Mouse (Mus musculus) hindbrain, postnatal 0 days (tissue): ENCODE results near the gene Lrrfip1. TPM values are rescaled to one million over a fixed set of nuclear protein-coding genes. Genes with fewer than 3 reads are reported as not detected.

Experiments used
- ATAC-seq: fragments of 200-750 bp; cut with Nextera tagmentation; 2 replicates; pipeline ENCODE4 v1.8.0; 2017; ENCODE audit warnings: mild to moderate bottlenecking, moderate TSS enrichment, moderate library complexity
- DNase-seq: peaks from one replicate; pipeline ENCODE4 v3.0.0-alpha.2; 2015; ENCODE audit warnings: low spot score
- H3K27ac ChIP-seq: fragments of 300-500 bp; sonication (generic); 2 replicates; pipeline ENCODE4 v1.5.1; 2014; ENCODE audit warnings: mild to moderate bottlenecking
- H3K27me3 ChIP-seq: fragments of 300-500 bp; sonication (generic); 2 replicates; pipeline ENCODE4 v1.6.1; 2014; ENCODE audit warnings: low read length, mixed read lengths; ENCODE audit not compliant: insufficient read depth
- H3K36me3 ChIP-seq: fragments of 300-500 bp; sonication (generic); 2 replicates; pipeline ENCODE4 v1.6.1; 2014; ENCODE audit warnings: low read length, mixed read lengths; ENCODE audit not compliant: insufficient read depth
- H3K4me1 ChIP-seq: fragments of 300-500 bp; sonication (generic); 2 replicates; pipeline ENCODE4 v1.6.1; 2014; ENCODE audit warnings: antibody characterized with exemption, low read length, mixed read lengths; ENCODE audit not compliant: insufficient read depth
- H3K4me2 ChIP-seq: fragments of 300-500 bp; sonication (generic); 2 replicates; pipeline ENCODE4 v1.6.1; 2014; ENCODE audit warnings: low read depth, mild to moderate bottlenecking, low read length, moderate library complexity, mixed read lengths
- H3K4me3 ChIP-seq: fragments of 300-500 bp; sonication (generic); 2 replicates; pipeline ENCODE4 v1.5.1; 2014; ENCODE audit warnings: low read length
- H3K9ac ChIP-seq: fragments of 300-500 bp; sonication (generic); replicated peaks from 2 replicates; pipeline ENCODE4 v1.6.1; 2014; ENCODE audit warnings: mild to moderate bottlenecking, low read length, moderate library complexity, mixed read lengths
- H3K9me3 ChIP-seq: fragments of 300-500 bp; sonication (generic); 2 replicates; pipeline ENCODE4 v1.6.1; 2016; ENCODE audit warnings: low read length, mixed read lengths
- CTCF ChIP-seq: IDR thresholded peaks from 2 replicates; pipeline ENCODE4 v1.5.1; 2016; ENCODE audit warnings: antibody characterized with exemption, control low read depth, low read depth
- WGBS: fragments of 180-500 bp; shearing (Covaris S2); extraction: QIAGEN DNeasy Blood & Tissue Kit; methylation state at CpG from one replicate; pipeline ENCODE4 v1.1.7; 2014; 5-methylcytosine and 5-hydroxymethylcytosine counted together
- polyA plus RNA-seq: library from polyadenylated mRNA; unstranded; fragments of >200 nt; fragmentation: Nextera tagmentation; extraction: Ambion mirVana; gene quantifications from 2 replicates; pipeline ENCODE4 v1.2.1, GENCODE M21; 2015
- total RNA-seq: library from RNA; depleted of rRNA; stranded (reverse); fragments of >200 nt; gene quantifications from 2 replicates; pipeline ENCODE4 v1.2.3, GENCODE M21; 2014

Gene Lrrfip1
- total and polyA plus RNA-seq, 2 experiments from 2014 or later, result 26.9 to 37.5 TPM

GRCm38 (mm10) chr1:91064903-91065525 is 66.5 kb downstream of the Lrrfip1 start:
- no peaks in the 10 kb centered on the region for H3K27me3 ChIP-seq
- no peak overlapping the region for H3K4me3 ChIP-seq
- H3K9ac ChIP-seq, result no peak overlapping the region
- no peaks in the 10 kb centered on the region for H3K9me3 ChIP-seq
- no peak for TF ChIP-seq CTCF
- 74% methylated on average over 11 of the region's 11 CpGs for WGBS
- H3K4me2 ChIP-seq, result no peak overlapping the region
- H3K36me3 ChIP-seq, result no peaks in the 10 kb centered on the region
- ATAC-seq, result no peak
- no peak overlapping the region for H3K27ac ChIP-seq
- no peak for DNase-seq
- peaks cover 17% of the 10 kb centered on the region for H3K4me1 ChIP-seq

GRCm38 (mm10) chr1:91066061-91066460 is 67.5 kb downstream of the Lrrfip1 start:
- no peak for ATAC-seq
- no peaks in the 10 kb centered on the region for H3K36me3 ChIP-seq

GRCm38 (mm10) chr1:91066599-91066998 is 68.1 kb downstream of the Lrrfip1 start:
- Histone ChIP-seq H3K27me3 (no peaks in the 10 kb centered on the region), H3K27ac (no peak overlapping the region), H3K4me2 (no peak overlapping the region), H3K36me3 (no peaks in the 10 kb centered on the region), H3K4me3 (no peak overlapping the region), H3K9ac (no peak overlapping the region), H3K9me3 (no peaks in the 10 kb centered on the region), H3K4me1 (peaks cover 13% of the 10 kb centered on the region)
- no peak for TF ChIP-seq CTCF
- ATAC-seq (no peak), DNase-seq (no peak)
- 90% methylated on average over 2 of the region's 2 CpGs for WGBS

More at GRCm38 (mm10) chr1:91066061-91066460, 67.5 kb downstream of the Lrrfip1 start:
- TF ChIP-seq CTCF, result no peak
- no peaks in the 10 kb centered on the region for H3K9me3 ChIP-seq
- H3K4me1 ChIP-seq, result peaks cover 17% of the 10 kb centered on the region
- no peak overlapping the region for H3K27ac ChIP-seq
- no peak overlapping the region for H3K4me2 ChIP-seq
- WGBS, result 95% methylated on average over 6 of the region's 6 CpGs
- H3K9ac ChIP-seq, result no peak overlapping the region
- no peak for DNase-seq
- H3K27me3 ChIP-seq, result no peaks in the 10 kb centered on the region
- H3K4me3 ChIP-seq, result no peak overlapping the region

- H3K27me3 ChIP-seq, result no peaks in the 10 kb centered on the region
- no peak overlapping the region for H3K4me3 ChIP-seq
- no peaks in the 10 kb centered on the region for H3K9me3 ChIP-seq
- 66% methylated on average over 6 of the region's 6 CpGs for WGBS
- H3K4me1 ChIP-seq, result peaks cover 2% of the 10 kb centered on the region
- no peak for TF ChIP-seq CTCF
- H3K9ac ChIP-seq, result no peak overlapping the region
- ATAC-seq, result no peak
- no peak for DNase-seq
- no peak overlapping the region for H3K27ac ChIP-seq
- no peaks in the 10 kb centered on the region for H3K36me3 ChIP-seq
- H3K4me2 ChIP-seq, result no peak overlapping the region
Measured at GRCm38 (mm10) chr1:91067716-91068115, 69.2 kb downstream of the Lrrfip1 start.

- Histone ChIP-seq H3K27me3 (no peaks in the 10 kb centered on the region), H3K4me3 (no peak overlapping the region), H3K4me1 (no peaks in the 10 kb centered on the region), H3K4me2 (no peak overlapping the region), H3K36me3 (no peaks in the 10 kb centered on the region), H3K27ac (no peak overlapping the region), H3K9ac (no peak overlapping the region), H3K9me3 (no peaks in the 10 kb centered on the region)
- no peak for TF ChIP-seq CTCF
- DNase-seq, result no peak
- WGBS, result 85% methylated on average over 6 of the region's 6 CpGs
- ATAC-seq, result no peak
Measured at GRCm38 (mm10) chr1:91069575-91069974, 71.0 kb downstream of the Lrrfip1 start.

- no peak overlapping the region for H3K27ac ChIP-seq
- no peaks in the 10 kb centered on the region for H3K9me3 ChIP-seq
- H3K36me3 ChIP-seq, result no peaks in the 10 kb centered on the region
- no peak overlapping the region for H3K4me2 ChIP-seq
- 90% methylated on average over 8 of the region's 8 CpGs for WGBS
- ATAC-seq (no peak), DNase-seq (no peak)
- H3K27me3 ChIP-seq, result no peaks in the 10 kb centered on the region
- H3K4me1 ChIP-seq, result no peaks in the 10 kb centered on the region
- TF ChIP-seq CTCF, result no peak
- H3K4me3 ChIP-seq, result no peak overlapping the region
- H3K9ac ChIP-seq, result no peak overlapping the region
Measured at GRCm38 (mm10) chr1:91070547-91070946, 72.0 kb downstream of the Lrrfip1 start.

- Histone ChIP-seq H3K27me3 (no peaks in the 10 kb centered on the region), H3K4me1 (no peaks in the 10 kb centered on the region), H3K9ac (no peak overlapping the region), H3K4me2 (no peak overlapping the region), H3K4me3 (no peak overlapping the region), H3K9me3 (no peaks in the 10 kb centered on the region), H3K36me3 (no peaks in the 10 kb centered on the region), H3K27ac (no peak overlapping the region)
- ATAC-seq (no peak), DNase-seq (no peak)
- 76% methylated on average over 10 of the region's 10 CpGs for WGBS
- TF ChIP-seq CTCF, result no peak
Measured at GRCm38 (mm10) chr1:91071671-91072290, 73.2 kb downstream of the Lrrfip1 start.
